ENCODE assay signal across 15 mouse cellular contexts in genomic region chr2:167263931-167264330, GRCm38 (mm10). TPM values are rescaled to one million over a fixed set of nuclear protein-coding genes. Genes with fewer than 3 reads are reported as not detected.
DNase-seq lines count a peak whose midpoint lies in the region; TF ChIP-seq lines count a peak whose summit lies in the region.
"Had no signal": no experiment of that assay in that cellular context is flagged by ENCODE, and none has a peak within 500 bp of the region (broad histone marks: within the 10 kb centered on the region; RNA-seq: fewer than 3 reads in every experiment).

No protein-coding gene starts in this region.

- no peak for TF ChIP-seq POLR2A in lung, adult 2 months (IDR thresholded peaks at IDR 0.05; ENCODE audit: borderline replicate concordance, extremely low read depth, low read depth, low read length)

- peaks cover 11% of the 10 kb centered on the region for H3K4me1 ChIP-seq in lung, adult 2 months (ENCODE audit: control insufficient read depth, insufficient read depth, low read length)
- H3K4me1 ChIP-seq: liver, embryonic 12.5 days had no signal

- no peak for TF ChIP-seq CTCF in lung, adult 2 months (IDR thresholded peaks at IDR 0.05; ENCODE audit: insufficient read depth, low read length)

- no peak overlapping the region for H3K4me3 ChIP-seq in lung, adult 2 months (replicated peaks; ENCODE audit: extremely low read depth, low read depth, low read length)
- H3K4me3 ChIP-seq: erythroblast, embryonic 14.5 days; hindbrain, embryonic 10.5 days; liver, embryonic 12.5 days; lung, embryonic 15.5 days had no signal

- WGBS in lung, adult 2 months: 81% methylated on average over 11 of the region's 11 CpGs

- DNase-seq in heart, adult 11 months: peak; percentile 88
- DNase-seq in heart, adult 9 months (ENCODE audit: low spot score in 2 of 2): no peak
- DNase-seq in lung, postnatal 10 days: peak; percentile 2
- DNase-seq in lung, adult 2 months: no peak
- DNase-seq in urinary bladder, postnatal 4 days (ENCODE audit: low spot score in 2 of 2): peak; percentile 16 to 57
- no peak for DNase-seq in urinary bladder, postnatal 10 days (ENCODE audit: low spot score)
- DNase-seq in c-Kit-positive CD71-positive TER-119-positive erythroid progenitor cells, embryonic 14.5 days (ENCODE audit: low spot score): no peak
- DNase-seq: cerebellum, adult 2 months; kidney, adult 2 months; midbrain, embryonic 14.5 days; right cerebral cortex, postnatal 25 days had no signal

RNA-seq across cellular contexts. Expression of gene Ptgis, which starts 23.5 kb away (rescaled TPM):
- 105 and 162 TPM in 2 replicates for polyA plus RNA-seq in lung, adult 2 months (2012; rRNA removed)
- polyA plus RNA-seq: erythroblast, embryonic 14.5 days had no signal

Comparison
In these comparisons a context has a peak if more than half of its experiments do, and no peak if none do; other contexts are left out.
1. DNase-seq: peak in heart, adult 11 months (single experiment), lung, postnatal 10 days (single experiment) and urinary bladder, postnatal 4 days (2 of 2); none in heart, adult 9 months (0 of 2), lung, adult 2 months (single experiment), urinary bladder, postnatal 10 days (single experiment) and c-Kit-positive CD71-positive TER-119-positive erythroid progenitor cells, embryonic 14.5 days (single experiment).